Mouse (Mus musculus): ENCODE data around the gene Lrrc26. TPM values are rescaled to one million over a fixed set of nuclear protein-coding genes. Genes with fewer than 3 reads are reported as not detected.

Lrrc26 gene
- polyA plus RNA-seq, 1 experiment from 2014 or later: not detected

DNA sequence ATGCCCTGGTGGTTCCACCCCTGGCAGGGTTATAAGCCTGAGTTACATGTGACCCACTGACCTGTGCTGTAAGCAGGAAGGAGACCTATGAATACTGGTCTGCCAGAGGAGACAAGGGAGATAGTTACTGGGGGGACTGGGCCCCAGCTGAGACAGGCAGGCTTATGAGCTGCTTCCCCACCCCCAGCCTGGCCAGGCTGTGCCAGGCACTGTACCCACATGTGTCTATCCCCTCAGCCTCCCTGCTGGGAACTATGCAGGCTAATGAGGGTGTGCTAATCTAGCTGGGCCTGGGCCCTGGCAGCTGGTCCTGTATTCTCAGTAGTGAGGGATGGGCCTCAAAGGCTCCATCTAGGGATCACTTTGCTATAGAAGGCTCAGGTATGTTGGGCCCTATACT is 22.5 kb upstream of the Lrrc26 start:
- no peak overlapping the region for H3K4me2 ChIP-seq (ENCODE audit: low read length)
- no peaks in the 10 kb centered on the region for H3K9me3 ChIP-seq (ENCODE audit: control insufficient read depth, low read length)
- H3K36me3 ChIP-seq (ENCODE audit: control insufficient read depth, insufficient read depth, low read length): peaks cover 30% of the 10 kb centered on the region
- peaks cover 30 to 41% of the 10 kb centered on the region in 2 experiments for H3K4me1 ChIP-seq (ENCODE audit: control insufficient read depth in 2 of 2, insufficient read depth in 2 of 2, low read length in 2 of 2)
- H3K27ac ChIP-seq (replicated peaks in 1 of 2; ENCODE audit: control insufficient read depth in 1 of 2, insufficient read depth in 1 of 2, low read depth in 2 of 2, low read length in 2 of 2): no peak overlapping the region
- ATAC-seq (ENCODE audit: insufficient number of reproducible peaks, insufficient read depth, low FRiP score, low read depth): no peak
- H3K4me3 ChIP-seq (ENCODE audit: control insufficient read depth in 1 of 2, insufficient read depth in 1 of 2, low read depth in 1 of 2, low read length in 2 of 2): no peak overlapping the region
- H3K27me3 ChIP-seq (ENCODE audit: control insufficient read depth, insufficient read depth, low read length): peaks cover 8% of the 10 kb centered on the region
- no peak overlapping the region for H3K9ac ChIP-seq (ENCODE audit: low read length)

- no peak for ATAC-seq (ENCODE audit: insufficient number of reproducible peaks, insufficient read depth, low FRiP score, low read depth)
- Histone ChIP-seq H3K4me2 (ENCODE audit: low read length) (no peak overlapping the region), H3K4me1 (ENCODE audit: control insufficient read depth in 2 of 2, insufficient read depth in 2 of 2, low read length in 2 of 2) (peaks cover 30 to 41% of the 10 kb centered on the region in 2 experiments), H3K9ac (ENCODE audit: low read length) (no peak overlapping the region), H3K4me3 (ENCODE audit: control insufficient read depth in 1 of 2, insufficient read depth in 1 of 2, low read depth in 1 of 2, low read length in 2 of 2) (no peak overlapping the region), H3K36me3 (ENCODE audit: control insufficient read depth, insufficient read depth, low read length) (peaks cover 30% of the 10 kb centered on the region), H3K9me3 (ENCODE audit: control insufficient read depth, low read length) (no peaks in the 10 kb centered on the region), H3K27me3 (ENCODE audit: control insufficient read depth, insufficient read depth, low read length) (peaks cover 8% of the 10 kb centered on the region), H3K27ac (replicated peaks in 1 of 2; ENCODE audit: control insufficient read depth in 1 of 2, insufficient read depth in 1 of 2, low read depth in 2 of 2, low read length in 2 of 2) (no peak overlapping the region)
- 67% methylated on average over 4 of the region's 4 CpGs for WGBS
These were observed 21.9 kb upstream of the Lrrc26 start for GRCm38 (mm10) chr2:25267746-25268309.

DNA sequence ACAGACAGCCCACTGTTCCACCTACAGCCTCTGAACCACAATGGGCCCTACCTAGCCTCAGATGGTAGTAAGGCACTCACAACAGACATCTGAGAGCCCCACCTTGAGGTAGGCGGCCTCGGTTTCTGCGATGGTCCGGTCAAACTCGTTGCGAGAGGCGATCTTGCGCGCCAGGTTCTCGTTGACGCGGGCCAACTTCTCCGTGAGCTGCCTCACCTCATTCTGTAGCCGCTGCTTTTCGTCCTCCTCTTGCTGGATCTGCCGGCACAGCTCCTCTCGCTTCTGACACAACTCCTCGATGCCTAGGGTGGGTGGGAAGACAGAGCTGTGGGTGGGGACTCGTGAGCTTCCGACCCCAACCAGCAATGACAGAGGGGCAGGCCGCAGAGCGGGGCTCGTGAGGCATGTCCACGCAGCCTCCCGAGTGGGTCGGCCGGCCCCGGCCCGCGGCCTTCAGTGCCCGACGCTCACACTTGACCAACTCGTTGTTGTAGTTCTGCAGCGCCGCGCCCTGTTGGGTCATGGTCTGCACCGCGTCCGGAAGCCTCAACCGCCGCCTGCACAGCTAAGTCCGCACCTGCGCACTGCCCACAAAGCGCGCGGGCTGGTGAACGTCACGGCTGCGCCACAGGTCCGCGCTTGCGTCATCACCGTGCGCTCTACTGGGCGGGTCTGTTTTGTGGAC is 17.7 kb upstream of the Lrrc26 start, which contains the start of the genes Ssna1 and Anapc2:
TSS of gene Ssna1 (minus strand) at position 612 of the 685 bp plus-strand sequence.
TSS of gene Anapc2 (plus strand) at position 652 of the 685 bp plus-strand sequence.
- WGBS: under 1% methylated on average over 55 of the region's 55 CpGs
- H3K4me2 ChIP-seq (ENCODE audit: low read length): peak within 1 kb of the TSS; percentile 92
- H3K4me3 ChIP-seq (ENCODE audit: control insufficient read depth in 1 of 2, insufficient read depth in 1 of 2, low read depth in 1 of 2, low read length in 2 of 2): peak within 1 kb of the TSS; percentile 75 to 87
- H3K36me3 ChIP-seq (ENCODE audit: control insufficient read depth, insufficient read depth, low read length): peaks cover 69% of the 10 kb centered on the region
- peak; percentile 91 for ATAC-seq (ENCODE audit: insufficient number of reproducible peaks, insufficient read depth, low FRiP score, low read depth)
- peaks cover 16 to 26% of the 10 kb centered on the region in 2 experiments for H3K4me1 ChIP-seq (ENCODE audit: control insufficient read depth in 2 of 2, insufficient read depth in 2 of 2, low read length in 2 of 2)
- H3K27me3 ChIP-seq (ENCODE audit: control insufficient read depth, insufficient read depth, low read length): no peaks in the 10 kb centered on the region
- peak within 1 kb of the TSS; percentile 66 to 84 for H3K27ac ChIP-seq (replicated peaks in 1 of 2; ENCODE audit: control insufficient read depth in 1 of 2, insufficient read depth in 1 of 2, low read depth in 2 of 2, low read length in 2 of 2)
- peak within 1 kb of the TSS; percentile 91 for H3K9ac ChIP-seq (ENCODE audit: low read length)
- H3K9me3 ChIP-seq (ENCODE audit: control insufficient read depth, low read length): no peaks in the 10 kb centered on the region

- peak overlapping the region; percentile 91 for H3K9ac ChIP-seq (ENCODE audit: low read length)
- H3K4me2 ChIP-seq (ENCODE audit: low read length): peak overlapping the region; percentile 92
- WGBS: under 1% methylated on average over 29 of the region's 29 CpGs
- peak overlapping the region; percentile 75 to 87 for H3K4me3 ChIP-seq (ENCODE audit: control insufficient read depth in 1 of 2, insufficient read depth in 1 of 2, low read depth in 1 of 2, low read length in 2 of 2)
- no peaks in the 10 kb centered on the region for H3K9me3 ChIP-seq (ENCODE audit: control insufficient read depth, low read length)
- ATAC-seq (ENCODE audit: insufficient number of reproducible peaks, insufficient read depth, low FRiP score, low read depth): peak; percentile 17; the same call in 1 of the 2 replicates
- H3K36me3 ChIP-seq (ENCODE audit: control insufficient read depth, insufficient read depth, low read length): peaks cover 74% of the 10 kb centered on the region
- no peaks in the 10 kb centered on the region for H3K27me3 ChIP-seq (ENCODE audit: control insufficient read depth, insufficient read depth, low read length)
- peaks cover 12 to 22% of the 10 kb centered on the region in 2 experiments for H3K4me1 ChIP-seq (ENCODE audit: control insufficient read depth in 2 of 2, insufficient read depth in 2 of 2, low read length in 2 of 2)
- peak overlapping the region in 1 of 2 experiments; percentile 84; a peak in 3 of 4 replicates for H3K27ac ChIP-seq (replicated peaks in 1 of 2; ENCODE audit: control insufficient read depth in 1 of 2, insufficient read depth in 1 of 2, low read depth in 2 of 2, low read length in 2 of 2)
These were observed 17.2 kb upstream of the Lrrc26 start for GRCm38 (mm10) chr2:25272515-25272914.

GRCm38 (mm10) chr2:25273010-25273409 is 16.7 kb upstream of the Lrrc26 start:
- Histone ChIP-seq H3K9ac (ENCODE audit: low read length) (peak overlapping the region; percentile 91), H3K27me3 (ENCODE audit: control insufficient read depth, insufficient read depth, low read length) (no peaks in the 10 kb centered on the region), H3K9me3 (ENCODE audit: control insufficient read depth, low read length) (no peaks in the 10 kb centered on the region), H3K27ac (replicated peaks in 1 of 2; ENCODE audit: control insufficient read depth in 1 of 2, insufficient read depth in 1 of 2, low read depth in 2 of 2, low read length in 2 of 2) (no peak overlapping the region), H3K4me1 (ENCODE audit: control insufficient read depth in 2 of 2, insufficient read depth in 2 of 2, low read length in 2 of 2) (peaks cover 12 to 22% of the 10 kb centered on the region in 2 experiments), H3K36me3 (ENCODE audit: control insufficient read depth, insufficient read depth, low read length) (peaks cover 79% of the 10 kb centered on the region), H3K4me3 (ENCODE audit: control insufficient read depth in 1 of 2, insufficient read depth in 1 of 2, low read depth in 1 of 2, low read length in 2 of 2) (peak overlapping the region; percentile 75 to 87), H3K4me2 (ENCODE audit: low read length) (peak overlapping the region; percentile 92)
- no peak for ATAC-seq (ENCODE audit: insufficient number of reproducible peaks, insufficient read depth, low FRiP score, low read depth)
- WGBS: 24% methylated on average over 16 of the region's 16 CpGs

DNA sequence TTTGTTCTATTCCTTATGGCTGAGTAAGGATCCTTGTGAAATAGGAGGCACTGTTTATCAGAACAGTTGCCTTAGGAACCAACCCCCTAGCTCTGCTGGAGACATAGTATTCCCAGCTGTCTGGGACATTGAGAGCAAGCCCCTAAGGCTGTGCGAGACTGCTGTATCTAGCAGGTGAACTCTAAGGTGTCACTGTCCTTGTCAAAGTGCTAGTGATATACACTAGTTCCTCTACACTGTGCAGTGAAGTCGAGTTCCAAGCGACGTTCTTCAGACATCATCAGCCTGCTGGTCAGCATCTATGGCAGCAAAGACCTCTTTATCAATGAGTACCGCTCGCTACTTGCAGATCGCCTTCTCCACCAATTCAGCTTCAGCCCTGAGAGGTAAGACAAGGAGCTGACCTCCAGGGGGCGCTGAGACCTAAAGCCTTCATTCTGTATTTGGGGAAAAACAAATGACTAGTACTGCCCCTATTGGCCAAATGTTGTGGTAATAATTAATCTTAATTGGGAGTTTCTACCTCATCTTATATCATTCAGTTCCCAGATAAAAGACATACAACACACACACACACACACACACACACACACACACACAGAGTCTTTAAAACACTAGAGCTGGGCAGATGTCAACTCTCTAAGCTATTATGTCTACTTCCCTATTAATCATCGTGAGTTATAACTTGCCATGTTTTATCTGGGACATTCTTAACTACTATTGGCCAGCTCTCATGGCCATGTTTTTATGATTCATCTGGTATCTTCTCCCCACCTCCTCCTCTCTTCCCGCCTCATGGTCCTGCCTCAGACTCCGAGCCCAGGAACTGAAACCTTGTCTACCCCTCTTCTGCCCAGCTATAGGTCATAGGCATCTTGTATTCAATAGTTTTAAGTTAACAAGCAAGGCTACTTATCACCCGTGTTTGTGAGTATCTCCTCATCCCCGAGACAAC is 10.5 kb upstream of the Lrrc26 start:
- H3K4me1 ChIP-seq (ENCODE audit: control insufficient read depth in 2 of 2, insufficient read depth in 2 of 2, low read length in 2 of 2): no peaks in the 10 kb centered on the region
- no peak overlapping the region for H3K9ac ChIP-seq (ENCODE audit: low read length)
- 64% methylated on average over 13 of the region's 13 CpGs for WGBS
- no peaks in the 10 kb centered on the region for H3K27me3 ChIP-seq (ENCODE audit: control insufficient read depth, insufficient read depth, low read length)
- H3K4me3 ChIP-seq (ENCODE audit: control insufficient read depth in 1 of 2, insufficient read depth in 1 of 2, low read depth in 1 of 2, low read length in 2 of 2): no peak overlapping the region
- peaks cover 96% of the 10 kb centered on the region for H3K36me3 ChIP-seq (ENCODE audit: control insufficient read depth, insufficient read depth, low read length)
- no peak for ATAC-seq (ENCODE audit: insufficient number of reproducible peaks, insufficient read depth, low FRiP score, low read depth)
- no peak overlapping the region for H3K27ac ChIP-seq (replicated peaks in 1 of 2; ENCODE audit: control insufficient read depth in 1 of 2, insufficient read depth in 1 of 2, low read depth in 2 of 2, low read length in 2 of 2)
- H3K9me3 ChIP-seq (ENCODE audit: control insufficient read depth, low read length): no peaks in the 10 kb centered on the region
- no peak overlapping the region for H3K4me2 ChIP-seq (ENCODE audit: low read length)

DNA sequence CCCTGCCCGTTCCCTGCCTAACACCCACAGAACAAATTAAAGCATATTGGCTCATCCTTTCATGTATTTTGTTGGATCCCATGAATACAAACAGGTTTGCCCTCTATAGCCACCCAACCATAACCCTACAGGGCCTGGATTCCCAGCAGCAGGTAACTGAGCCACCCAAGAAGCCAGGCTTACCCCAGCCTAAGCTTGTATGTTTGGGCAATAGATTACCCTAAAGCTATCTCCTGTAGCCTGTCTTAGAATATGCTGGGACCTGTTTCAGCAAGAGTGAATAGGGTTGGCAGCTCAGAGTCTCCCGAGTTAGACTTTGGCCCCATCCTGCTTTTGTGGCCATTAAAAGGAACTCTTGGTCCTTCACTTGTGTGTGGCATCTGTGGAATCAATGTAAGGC is 4.2 kb upstream of the Lrrc26 start:
- Histone ChIP-seq H3K9me3 (ENCODE audit: control insufficient read depth, low read length) (no peaks in the 10 kb centered on the region), H3K27ac (replicated peaks in 1 of 2; ENCODE audit: control insufficient read depth in 1 of 2, insufficient read depth in 1 of 2, low read depth in 2 of 2, low read length in 2 of 2) (no peak overlapping the region), H3K4me3 (ENCODE audit: control insufficient read depth in 1 of 2, insufficient read depth in 1 of 2, low read depth in 1 of 2, low read length in 2 of 2) (no peak overlapping the region), H3K36me3 (ENCODE audit: control insufficient read depth, insufficient read depth, low read length) (peaks cover 56% of the 10 kb centered on the region), H3K9ac (ENCODE audit: low read length) (no peak overlapping the region), H3K27me3 (ENCODE audit: control insufficient read depth, insufficient read depth, low read length) (peaks cover 28% of the 10 kb centered on the region), H3K4me2 (ENCODE audit: low read length) (no peak overlapping the region), H3K4me1 (ENCODE audit: control insufficient read depth in 2 of 2, insufficient read depth in 2 of 2, low read length in 2 of 2) (peaks cover 0 to 6% of the 10 kb centered on the region in 2 experiments; a peak in 1 of 4 replicates)
- 89% methylated on average over 2 of the region's 2 CpGs for WGBS
- ATAC-seq (ENCODE audit: insufficient number of reproducible peaks, insufficient read depth, low FRiP score, low read depth): no peak

Data from heart, embryonic 14.5 days (tissue).